In the genomic region with DNA sequence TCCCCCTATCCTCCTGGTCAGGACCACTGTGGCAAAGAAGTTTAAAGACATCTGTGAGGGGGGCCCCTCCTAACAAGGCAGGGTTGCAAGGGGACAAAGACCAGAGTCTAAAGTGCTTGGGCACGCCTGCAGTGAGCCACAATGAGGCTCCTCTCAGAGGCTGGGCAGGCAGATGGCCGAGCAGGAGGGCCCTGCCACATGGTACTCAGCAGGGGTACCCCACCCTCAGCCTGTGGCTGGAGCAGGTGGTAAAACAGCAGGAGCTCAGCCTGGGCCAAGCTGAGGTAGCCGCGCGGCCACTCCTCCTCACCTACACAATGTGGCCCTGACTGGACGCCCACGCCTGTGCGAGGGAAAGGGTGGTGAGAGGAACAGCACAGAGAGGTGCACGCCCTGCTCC, we compare ENCODE assay signal across 10 mouse cellular contexts.
DNase-seq lines count a peak whose midpoint lies in the region; ATAC-seq lines count a peak whose summit lies in the region.
"Had no signal": no experiment of that assay in that cellular context is flagged by ENCODE, and none has a peak within 500 bp of the region (broad histone marks: within the 10 kb centered on the region; RNA-seq: fewer than 3 reads in every experiment).

No protein-coding gene starts in this region.

- 67% methylated on average over 9 of the region's 9 CpGs for WGBS in kidney, embryonic 16.5 days
- WGBS in embryonic facial prominence, embryonic 12.5 days, result 67% methylated on average over 9 of the region's 9 CpGs
- WGBS in intestine, embryonic 14.5 days, result 64% methylated on average over 9 of the region's 9 CpGs
- WGBS in neural tube, embryonic 15.5 days, result 34% methylated on average over 9 of the region's 9 CpGs

- H3K4me3 ChIP-seq in kidney, embryonic 16.5 days (ENCODE audit: low read length), result no peak overlapping the region
- H3K4me3 ChIP-seq in embryonic facial prominence, embryonic 12.5 days, result no peak overlapping the region
- no peak overlapping the region for H3K4me3 ChIP-seq in intestine, embryonic 14.5 days (ENCODE audit: low read depth, low read length)
- H3K4me3 ChIP-seq in neural tube, embryonic 15.5 days (replicated peaks), result no peak overlapping the region
- H3K4me3 ChIP-seq: heart, embryonic 15.5 days; liver, embryonic 13.5 days had no signal

- no peak overlapping the region for H3K4me2 ChIP-seq in kidney, embryonic 16.5 days (replicated peaks; ENCODE audit: low read depth, low read length)
- H3K4me2 ChIP-seq in embryonic facial prominence, embryonic 12.5 days (replicated peaks), result no peak overlapping the region
- no peak overlapping the region for H3K4me2 ChIP-seq in intestine, embryonic 14.5 days (ENCODE audit: low read length)
- H3K4me2 ChIP-seq in neural tube, embryonic 15.5 days, result no peak overlapping the region
- H3K4me2 ChIP-seq: heart, embryonic 15.5 days; liver, embryonic 13.5 days had no signal

- H3K27me3 ChIP-seq in kidney, embryonic 16.5 days (ENCODE audit: insufficient read depth, low read length), result no peaks in the 10 kb centered on the region; the same call in 1 of the 2 replicates
- H3K27me3 ChIP-seq in embryonic facial prominence, embryonic 12.5 days, result no peaks in the 10 kb centered on the region
- no peaks in the 10 kb centered on the region for H3K27me3 ChIP-seq in intestine, embryonic 14.5 days (replicated peaks; ENCODE audit: control insufficient read depth, insufficient read depth, low read length)
- no peaks in the 10 kb centered on the region for H3K27me3 ChIP-seq in neural tube, embryonic 15.5 days (replicated peaks)

- H3K9me3 ChIP-seq in kidney, embryonic 16.5 days (ENCODE audit: low read length), result peaks cover 3% of the 10 kb centered on the region; the same call in 1 of the 2 replicates
- H3K9me3 ChIP-seq in embryonic facial prominence, embryonic 12.5 days, result 0 out of 2 replicates have a peak, but pooled peaks cover 4% of the 10 kb centered on the region
- no peaks in the 10 kb centered on the region for H3K9me3 ChIP-seq in intestine, embryonic 14.5 days (ENCODE audit: control insufficient read depth, low read length)
- no peaks in the 10 kb centered on the region for H3K9me3 ChIP-seq in neural tube, embryonic 15.5 days (replicated peaks)
- H3K9me3 ChIP-seq: heart, embryonic 15.5 days; liver, embryonic 13.5 days had no signal

- H3K9ac ChIP-seq in kidney, embryonic 16.5 days (replicated peaks; ENCODE audit: low read length), result no peak overlapping the region
- no peak overlapping the region for H3K9ac ChIP-seq in embryonic facial prominence, embryonic 12.5 days
- no peak overlapping the region for H3K9ac ChIP-seq in intestine, embryonic 14.5 days (ENCODE audit: low read length)
- H3K9ac ChIP-seq in neural tube, embryonic 15.5 days (replicated peaks), result no peak overlapping the region
- H3K9ac ChIP-seq: heart, embryonic 15.5 days; liver, embryonic 13.5 days had no signal

- DNase-seq in kidney, postnatal 36 days, result no peak
- DNase-seq in intestine, embryonic 14.5 days (ENCODE audit: low spot score), result no peak
- no peak for DNase-seq in right cerebral cortex, postnatal 14 days
- no peak for DNase-seq in lung, postnatal 4 days
- DNase-seq: liver, embryonic 13.5 days had no signal

- H3K27ac ChIP-seq in kidney, embryonic 16.5 days (ENCODE audit: low read length), result no peak overlapping the region
- no peak overlapping the region for H3K27ac ChIP-seq in embryonic facial prominence, embryonic 12.5 days
- H3K27ac ChIP-seq in intestine, embryonic 14.5 days (ENCODE audit: low read depth), result no peak overlapping the region
- H3K27ac ChIP-seq in neural tube, embryonic 15.5 days (replicated peaks), result peak overlapping the region; percentile 80
- H3K27ac ChIP-seq: heart, embryonic 15.5 days; liver, embryonic 13.5 days had no signal

- H3K36me3 ChIP-seq in kidney, embryonic 16.5 days (ENCODE audit: insufficient read depth, low read length), result 0 out of 2 replicates have a peak, but pooled peaks cover 2% of the 10 kb centered on the region
- H3K36me3 ChIP-seq in embryonic facial prominence, embryonic 12.5 days, result peaks cover 56% of the 10 kb centered on the region
- peaks cover 18% of the 10 kb centered on the region for H3K36me3 ChIP-seq in intestine, embryonic 14.5 days (ENCODE audit: control insufficient read depth, insufficient read depth, low read length)
- H3K36me3 ChIP-seq in neural tube, embryonic 15.5 days, result peaks cover 61% of the 10 kb centered on the region
- H3K36me3 ChIP-seq: liver, embryonic 13.5 days had no signal

- ATAC-seq in kidney, embryonic 16.5 days (ENCODE audit: low FRiP score, low TSS enrichment), result peak; percentile 31; the same call in 1 of the 2 replicates
- peak; percentile 37; the same call in 1 of the 2 replicates for ATAC-seq in embryonic facial prominence, embryonic 12.5 days (ENCODE audit: insufficient number of reproducible peaks, insufficient read depth, low FRiP score, low TSS enrichment)
- peak; percentile 73 for ATAC-seq in intestine, embryonic 14.5 days (replicated peaks; ENCODE audit: low FRiP score, low TSS enrichment, low read depth)
- ATAC-seq in neural tube, embryonic 15.5 days (ENCODE audit: low FRiP score), result 0 out of 2 replicates have a peak, but pooled peaks have one; percentile 23
- no peak for ATAC-seq in CD4-positive, CD25-positive, alpha-beta regulatory T cell, adult 4 months

- H3K4me1 ChIP-seq in kidney, embryonic 16.5 days (ENCODE audit: insufficient read depth, low read length), result no peaks in the 10 kb centered on the region
- no peaks in the 10 kb centered on the region for H3K4me1 ChIP-seq in embryonic facial prominence, embryonic 12.5 days
- H3K4me1 ChIP-seq in intestine, embryonic 14.5 days (replicated peaks; ENCODE audit: control insufficient read depth, insufficient read depth, low read length), result no peaks in the 10 kb centered on the region
- H3K4me1 ChIP-seq in neural tube, embryonic 15.5 days, result peaks cover 22% of the 10 kb centered on the region
- H3K4me1 ChIP-seq: heart, embryonic 15.5 days; liver, embryonic 13.5 days had no signal
